Mouse (Mus musculus) hindbrain, embryonic 11.5 days (tissue): ENCODE measurements at regions not wholly inside any gene's neighbourhood (a gene's known extent, or its start where the extent isn't known, plus 50 kb on each side); places are given as distances from the start of the nearest gene placed in this dataset.
"Not testable (repeated sequence)": the region's sequence is repeated elsewhere in the genome, so short reads cannot be mapped to it uniquely, and the experiment has no call there.

ENCODE experiments used
- ATAC-seq: fragments of 200-750 bp; cut with Nextera tagmentation; 2 replicates; pipeline ENCODE4 v1.8.0; 2017; ENCODE audit warnings: mild to moderate bottlenecking, moderate TSS enrichment, moderate library complexity; ENCODE audit not compliant: low FRiP score
- DNase-seq: peaks from one replicate; pipeline ENCODE4 v3.0.0-alpha.2; 2015; ENCODE audit warnings: low spot score
- H3K27ac ChIP-seq: fragments of 300-500 bp; sonication (generic); 2 replicates; pipeline ENCODE4 v1.5.1; 2014; ENCODE audit warnings: mild to moderate bottlenecking, low read depth, low read length
- H3K27me3 ChIP-seq: fragments of 300-500 bp; sonication (generic); 2 replicates; pipeline ENCODE4 v1.6.1; 2014; ENCODE audit warnings: mild to moderate bottlenecking, low read length, moderate library complexity, mixed read lengths; ENCODE audit not compliant: control insufficient read depth, insufficient read depth
- H3K36me3 ChIP-seq: fragments of 300-500 bp; sonication (generic); 2 replicates; pipeline ENCODE4 v1.6.1; 2014; ENCODE audit warnings: mild to moderate bottlenecking, low read length, moderate library complexity, mixed read lengths; ENCODE audit not compliant: control insufficient read depth, insufficient read depth
- H3K4me1 ChIP-seq: fragments of 300-500 bp; sonication (generic); replicated peaks from 2 replicates; pipeline ENCODE4 v1.6.1; 2014; ENCODE audit warnings: low read length, mixed read lengths; ENCODE audit not compliant: control insufficient read depth, insufficient read depth
- H3K4me2 ChIP-seq: fragments of 300-500 bp; sonication (generic); replicated peaks from 2 replicates; pipeline ENCODE4 v1.6.1; 2014; ENCODE audit warnings: mild to moderate bottlenecking, low read depth, low read length
- H3K4me3 ChIP-seq: fragments of 300-500 bp; sonication (generic); 2 replicates; pipeline ENCODE4 v1.5.1; 2014; ENCODE audit warnings: low read depth, low read length
- H3K9ac ChIP-seq: fragments of 300-500 bp; sonication (generic); 2 replicates; pipeline ENCODE4 v1.6.1; 2014; ENCODE audit warnings: low read depth, low read length
- H3K9me3 ChIP-seq: fragments of 300-500 bp; sonication (generic); 2 replicates; pipeline ENCODE4 v1.6.1; 2016; ENCODE audit warnings: low read length; ENCODE audit not compliant: control insufficient read depth
- WGBS: fragments of 180-500 bp; shearing (Covaris S2); extraction: QIAGEN DNeasy Blood & Tissue Kit; methylation state at CpG from one replicate; pipeline ENCODE4 v1.1.7; 2014; 5-methylcytosine and 5-hydroxymethylcytosine counted together

DNA sequence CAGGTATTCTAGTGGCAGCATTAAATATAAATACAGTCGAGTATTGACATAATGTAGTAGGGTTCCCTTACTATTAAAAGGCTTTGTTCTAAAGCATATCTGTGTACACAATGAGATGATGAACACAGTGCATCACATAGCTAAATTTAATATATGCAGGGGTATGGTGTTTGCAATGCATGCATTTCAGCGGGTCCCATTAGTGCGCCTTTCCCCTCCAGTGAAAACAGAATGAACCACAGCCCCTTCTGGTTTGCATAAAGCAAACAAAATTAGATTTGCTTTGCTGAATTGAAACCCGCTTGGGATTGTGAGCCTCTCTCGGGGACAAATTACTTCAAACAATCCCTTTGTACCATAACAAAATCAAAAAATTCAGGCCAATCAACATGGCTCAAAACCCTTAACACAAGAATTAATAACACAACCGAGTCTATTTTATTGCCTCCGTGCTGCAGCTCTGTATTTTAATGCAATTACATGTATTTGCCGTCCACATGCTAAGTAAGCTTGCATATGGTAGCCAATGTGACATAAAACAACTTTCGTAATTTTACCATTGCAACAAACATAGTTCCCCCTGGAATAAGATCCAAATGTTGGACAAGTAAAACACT, 562.6 kb upstream of the Pou3f2 start:
- peak; percentile 82 for ATAC-seq
- Histone ChIP-seq H3K27ac (0 out of 2 replicates have a peak overlapping the region, but pooled peaks have one; percentile 36), H3K27me3 (no peaks in the 10 kb centered on the region), H3K4me3 (no peak overlapping the region), H3K4me1 (no peaks in the 10 kb centered on the region), H3K36me3 (no peaks in the 10 kb centered on the region), H3K9me3 (no peaks in the 10 kb centered on the region), H3K9ac (no peak overlapping the region), H3K4me2 (no peak overlapping the region)
- peak; percentile 15 for DNase-seq
- WGBS: 67% methylated on average over 9 of the region's 9 CpGs

DNA sequence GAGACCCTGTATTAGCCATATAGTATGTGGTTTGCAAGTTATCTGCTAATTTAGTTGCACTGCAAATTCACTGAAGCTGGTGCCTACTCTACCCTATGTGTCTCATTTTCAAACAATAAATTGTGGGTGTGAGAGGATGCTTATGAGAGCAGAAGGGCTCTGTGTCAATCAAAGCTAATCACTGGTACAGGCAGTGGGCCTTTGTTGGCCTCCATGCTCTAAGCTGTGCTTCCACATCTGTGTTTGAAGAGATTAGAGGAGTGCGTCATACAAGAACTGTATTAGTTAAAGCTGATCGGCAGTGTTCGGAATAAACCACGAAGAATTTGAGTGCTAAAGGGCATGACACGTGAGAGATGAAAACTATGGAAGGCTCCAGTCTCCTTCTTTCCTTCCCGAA, 549.6 kb upstream of the Pou3f2 start:
- DNase-seq: peak; percentile 2
- Histone ChIP-seq H3K36me3 (no peaks in the 10 kb centered on the region), H3K9ac (no peak overlapping the region), H3K4me3 (no peak overlapping the region), H3K9me3 (no peaks in the 10 kb centered on the region), H3K27ac (no peak overlapping the region), H3K4me1 (no peaks in the 10 kb centered on the region), H3K4me2 (no peak overlapping the region), H3K27me3 (no peaks in the 10 kb centered on the region)
- WGBS: 83% methylated on average over 6 of the region's 6 CpGs
- peak; percentile 33; the same call in 1 of the 2 replicates for ATAC-seq

DNA sequence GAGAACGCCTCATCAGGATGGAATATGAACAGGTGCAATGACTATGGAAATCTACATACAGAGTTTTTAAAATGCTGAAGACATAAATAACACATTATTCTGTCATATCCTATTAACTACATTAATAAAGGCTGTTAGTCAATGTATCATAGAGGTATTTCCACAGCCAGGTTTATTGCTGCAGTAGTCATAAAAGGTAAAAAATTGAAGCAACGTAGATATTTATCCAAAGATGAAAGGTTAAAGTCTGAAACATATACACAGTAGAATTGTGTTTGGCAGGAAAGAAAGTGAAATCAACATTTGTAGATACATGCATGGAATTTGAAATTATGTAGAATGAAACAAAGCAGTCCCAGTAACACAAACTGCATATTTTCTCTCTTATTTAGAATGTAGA, 543.1 kb upstream of the Pou3f2 start:
- H3K4me3 ChIP-seq: no peak overlapping the region
- no peaks in the 10 kb centered on the region for H3K36me3 ChIP-seq
- ATAC-seq: no peak
- H3K9ac ChIP-seq: no peak overlapping the region
- H3K4me2 ChIP-seq: no peak overlapping the region
- H3K27me3 ChIP-seq: no peaks in the 10 kb centered on the region
- H3K27ac ChIP-seq: no peak overlapping the region
- DNase-seq: no peak
- no peaks in the 10 kb centered on the region for H3K4me1 ChIP-seq
- WGBS: 93% methylated on average over 2 of the region's 2 CpGs
- H3K9me3 ChIP-seq: no peaks in the 10 kb centered on the region

DNA sequence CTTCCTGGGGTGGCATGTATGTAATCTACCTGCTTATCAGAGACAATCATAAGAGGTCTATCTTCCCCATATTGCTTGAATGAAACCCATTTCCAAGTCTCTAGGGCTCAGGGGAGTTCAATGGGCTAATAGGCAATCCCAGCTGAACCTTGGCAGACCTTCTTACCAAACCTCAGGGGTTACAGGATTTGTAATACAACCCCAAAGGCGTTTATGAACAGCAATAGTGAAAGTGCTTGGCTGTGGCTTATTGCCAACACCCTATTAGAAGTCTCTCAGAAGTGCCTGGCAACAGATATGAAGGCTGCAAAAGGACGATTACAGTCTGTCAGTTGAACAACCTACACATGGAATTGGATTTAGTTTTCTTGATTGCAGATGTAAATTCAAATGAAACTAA, 534.0 kb upstream of the Pou3f2 start:
- H3K4me2 ChIP-seq: no peak overlapping the region
- no peak for ATAC-seq
- WGBS: 78% methylated on average over 2 of the region's 2 CpGs
- H3K9ac ChIP-seq: no peak overlapping the region
- no peak overlapping the region for H3K27ac ChIP-seq
- H3K4me1 ChIP-seq: no peaks in the 10 kb centered on the region
- no peaks in the 10 kb centered on the region for H3K9me3 ChIP-seq
- H3K27me3 ChIP-seq: no peaks in the 10 kb centered on the region
- no peak for DNase-seq
- H3K36me3 ChIP-seq: no peaks in the 10 kb centered on the region
- no peak overlapping the region for H3K4me3 ChIP-seq

DNA sequence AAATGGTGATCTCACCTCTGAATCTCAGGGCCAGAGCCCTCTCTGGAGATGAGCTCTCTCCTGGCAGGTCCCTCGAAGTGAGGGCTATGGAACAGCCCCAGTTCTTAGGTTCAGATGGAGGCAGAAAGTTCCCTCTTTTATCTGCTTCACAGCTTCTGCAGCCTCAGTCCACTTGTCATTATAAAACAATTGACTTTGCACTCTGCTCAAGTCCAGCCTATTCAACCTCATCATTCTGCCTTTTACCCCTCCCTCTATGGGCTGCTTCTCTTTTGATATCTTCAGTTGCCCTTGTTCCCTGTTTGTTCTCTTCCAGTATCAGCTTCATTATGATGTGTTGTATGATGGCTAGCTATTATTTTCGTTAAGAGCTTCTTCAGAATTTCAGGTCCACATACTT, 522.2 kb upstream of the Pou3f2 start:
- no peak overlapping the region for H3K4me3 ChIP-seq
- H3K27me3 ChIP-seq: no peaks in the 10 kb centered on the region
- no peaks in the 10 kb centered on the region for H3K36me3 ChIP-seq
- ATAC-seq (no peak), DNase-seq (no peak)
- 74% methylated on average over 2 of the region's 2 CpGs for WGBS
- no peak overlapping the region for H3K9ac ChIP-seq
- H3K4me2 ChIP-seq: no peak overlapping the region
- no peaks in the 10 kb centered on the region for H3K9me3 ChIP-seq
- H3K4me1 ChIP-seq: no peaks in the 10 kb centered on the region
- H3K27ac ChIP-seq: no peak overlapping the region

DNA sequence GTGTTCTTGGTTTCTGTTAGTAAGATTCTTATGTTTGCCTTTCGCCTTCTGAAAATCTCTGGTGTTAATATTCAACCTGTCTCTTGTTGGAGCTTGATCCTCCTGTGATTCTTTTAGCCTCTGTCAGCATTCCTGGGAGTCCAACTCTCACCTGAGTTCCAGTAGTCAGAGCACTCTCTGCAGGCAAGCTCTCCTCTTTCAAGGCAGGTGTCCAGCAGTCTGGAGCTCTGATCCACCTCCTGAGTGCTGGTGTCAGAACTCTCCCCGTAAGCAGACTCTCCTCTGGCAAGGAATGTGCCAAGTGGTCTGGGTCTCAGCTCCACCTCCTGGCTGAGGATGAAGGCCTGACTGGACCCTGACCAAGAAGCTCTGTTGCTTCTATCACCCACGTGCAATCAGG, 521.0 kb upstream of the Pou3f2 start:
- 90% methylated on average over 3 of the region's 3 CpGs for WGBS
- H3K27me3 ChIP-seq, H3K4me1 ChIP-seq, H3K27ac ChIP-seq, H3K4me3 ChIP-seq, DNase-seq, H3K4me2 ChIP-seq, ATAC-seq, H3K9ac ChIP-seq, H3K36me3 ChIP-seq, H3K9me3 ChIP-seq: not testable (repeated sequence)

DNA sequence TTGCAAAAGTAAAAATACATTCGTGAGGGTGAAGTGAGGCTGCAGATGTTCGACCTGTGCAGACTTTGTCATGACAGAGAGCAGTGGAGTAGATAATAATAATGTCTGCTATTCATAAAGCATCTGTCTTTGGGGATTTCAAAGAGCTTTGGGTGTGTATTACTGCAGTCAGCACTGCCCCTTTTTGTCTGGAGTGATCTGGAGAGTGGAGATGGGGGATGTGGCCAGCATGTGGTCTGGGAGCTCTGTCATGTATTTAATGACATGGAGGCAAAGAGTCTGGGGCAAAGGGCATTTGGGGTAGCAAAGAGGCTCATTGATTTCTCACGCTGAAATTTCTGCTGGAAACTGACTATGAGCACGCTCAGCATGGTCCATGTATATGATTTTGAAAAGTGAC, 510.8 kb upstream of the Pou3f2 start:
- Histone ChIP-seq H3K9ac (no peak overlapping the region), H3K4me2 (no peak overlapping the region), H3K4me1 (peaks cover 4% of the 10 kb centered on the region), H3K4me3 (no peak overlapping the region), H3K27me3 (no peaks in the 10 kb centered on the region), H3K9me3 (no peaks in the 10 kb centered on the region), H3K27ac (0 out of 2 replicates have a peak overlapping the region, but pooled peaks have one; percentile 42), H3K36me3 (no peaks in the 10 kb centered on the region)
- 10% methylated on average over 4 of the region's 4 CpGs for WGBS
- peak; percentile 73 for ATAC-seq
- peak; percentile 28 for DNase-seq

DNA sequence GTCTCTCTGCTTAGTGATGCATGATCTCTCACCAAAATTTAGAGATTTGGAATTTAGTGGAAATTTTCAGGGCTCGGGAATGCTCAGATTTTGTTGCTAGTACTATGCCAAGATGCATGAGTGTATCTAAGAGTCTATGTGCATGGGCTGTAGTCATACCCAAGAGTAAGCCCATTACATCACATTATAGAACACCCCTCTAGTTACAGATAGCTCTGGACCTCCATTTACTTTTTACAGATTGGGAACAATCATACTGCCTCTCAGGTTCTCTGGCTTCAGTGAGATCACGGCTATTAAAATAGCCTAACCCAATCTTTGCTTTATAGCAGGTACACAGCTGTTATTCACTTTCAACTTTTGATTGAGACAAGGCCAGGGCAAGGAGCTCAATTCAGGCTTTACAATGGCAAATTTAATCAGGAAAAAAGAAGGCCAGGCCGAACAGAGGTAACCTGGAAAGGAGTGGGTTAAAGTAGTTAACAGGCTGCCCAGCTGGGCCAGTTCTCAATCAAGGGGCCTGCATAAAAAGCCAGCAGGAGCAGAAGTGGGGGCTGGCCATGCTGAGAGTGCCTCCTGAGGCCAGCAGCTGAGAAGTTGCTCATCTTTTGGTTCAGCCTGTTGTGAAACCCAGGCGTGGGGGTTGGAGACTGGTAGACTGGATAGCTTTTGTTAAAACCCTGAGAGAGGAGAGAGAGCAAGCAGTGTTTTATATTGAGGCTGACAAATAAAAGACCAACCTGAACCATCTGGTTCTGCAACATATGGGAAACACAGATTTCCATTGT, 509.2 kb upstream of the Pou3f2 start:
- peak overlapping the region; percentile 19 for H3K27ac ChIP-seq
- no peaks in the 10 kb centered on the region for H3K27me3 ChIP-seq
- no peak overlapping the region for H3K4me2 ChIP-seq
- no peaks in the 10 kb centered on the region for H3K9me3 ChIP-seq
- peaks cover 4% of the 10 kb centered on the region for H3K4me1 ChIP-seq
- 25% methylated on average over 4 of the region's 4 CpGs for WGBS
- H3K4me3 ChIP-seq: no peak overlapping the region
- peak; percentile 86 for ATAC-seq
- no peak overlapping the region for H3K9ac ChIP-seq
- H3K36me3 ChIP-seq: no peaks in the 10 kb centered on the region
- peak; percentile 59 for DNase-seq
